Mouse (Mus musculus) erythroblast, embryonic 14.5 days (primary cell): Measurements from ENCODE around the gene Zfp618.

ENCODE experiments used
- GATA1 ChIP-seq: IDR thresholded peaks from 2 replicates; pipeline ENCODE4 v1.6.1; 2012; ENCODE audit warnings: low read length, inconsistent platforms, mixed read lengths
- TAL1 ChIP-seq: IDR thresholded peaks from 3 replicates; pipeline ENCODE4 v1.6.1; 2012; ENCODE audit warnings: low read length, inconsistent platforms, mixed read lengths

GRCm38 (mm10) chr4:63002386-63002785, 37.0 kb downstream of the Zfp618 start:
- TF ChIP-seq GATA1 (no peak), TAL1 (no peak)
